Mouse (Mus musculus) layer of hippocampus, adult 9-10 months (tissue): ENCODE measurements around the gene Col5a1.

Experiments
- DNase-seq: peaks from one replicate; pipeline ENCODE4 v3.0.0; 2022; ENCODE audit warnings: low spot score

Col5a1 gene

DNA sequence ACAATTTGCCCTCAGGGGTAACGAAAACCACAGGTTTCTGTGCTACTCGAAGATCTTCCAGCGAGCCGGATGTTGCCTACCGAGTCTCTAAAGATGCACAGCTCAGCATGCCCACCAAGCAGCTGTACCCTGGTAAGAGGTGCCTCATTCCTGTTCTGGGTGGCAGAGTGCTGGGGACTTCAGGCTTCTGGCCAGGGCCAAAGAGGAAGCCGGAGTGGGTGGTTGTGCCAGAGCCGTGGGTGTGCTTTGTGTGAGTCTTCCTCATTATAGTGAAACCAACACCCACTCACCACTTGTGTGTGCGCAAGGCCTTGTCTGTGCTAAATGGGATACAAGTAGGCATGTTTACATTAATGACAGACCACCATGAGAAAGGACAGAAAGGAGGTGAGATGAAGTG lies 35.8 kb downstream of the Col5a1 start:
- DNase-seq = no peak

DNA sequence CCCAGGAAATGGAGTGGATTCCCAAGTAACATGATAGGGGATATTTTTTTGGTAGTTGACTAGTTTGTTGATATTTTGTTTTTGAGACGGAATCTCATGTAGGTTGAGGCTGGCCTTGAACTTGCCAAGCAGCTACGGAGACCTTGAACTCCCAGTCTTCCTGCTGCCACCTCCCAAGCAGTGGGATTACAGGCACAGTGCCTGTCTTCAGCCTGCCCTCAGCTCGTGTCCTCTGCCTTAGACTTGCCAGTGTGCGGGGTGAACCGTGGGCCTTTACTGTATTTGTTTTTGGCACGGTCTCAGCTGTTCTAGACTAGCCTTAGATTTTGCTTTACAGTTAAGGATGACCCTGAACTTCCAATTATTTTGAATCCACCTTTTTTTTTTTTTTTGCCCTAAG lies 37.5 kb downstream of the Col5a1 start:
- no peak for DNase-seq

DNA sequence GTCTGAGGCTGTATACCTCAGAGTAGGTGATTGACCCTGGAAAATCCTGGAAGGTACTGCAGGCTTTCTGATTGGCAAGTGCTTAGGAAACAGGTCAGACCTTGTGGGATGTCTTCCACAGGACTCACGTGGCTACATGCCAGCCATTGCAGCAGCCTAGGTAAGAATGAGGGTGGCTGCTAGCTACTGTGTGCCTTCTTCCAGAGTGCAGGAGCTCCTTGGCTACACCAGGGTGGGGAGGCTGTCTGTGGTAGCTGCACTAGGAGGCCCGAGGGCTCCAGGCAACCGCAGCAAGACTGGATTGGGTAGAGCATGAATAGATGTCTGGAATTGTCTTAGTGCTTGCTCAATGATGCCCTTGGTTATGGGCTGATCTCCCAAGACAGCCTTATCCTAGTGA lies 38.2 kb downstream of the Col5a1 start:
- DNase-seq = no peak

DNA sequence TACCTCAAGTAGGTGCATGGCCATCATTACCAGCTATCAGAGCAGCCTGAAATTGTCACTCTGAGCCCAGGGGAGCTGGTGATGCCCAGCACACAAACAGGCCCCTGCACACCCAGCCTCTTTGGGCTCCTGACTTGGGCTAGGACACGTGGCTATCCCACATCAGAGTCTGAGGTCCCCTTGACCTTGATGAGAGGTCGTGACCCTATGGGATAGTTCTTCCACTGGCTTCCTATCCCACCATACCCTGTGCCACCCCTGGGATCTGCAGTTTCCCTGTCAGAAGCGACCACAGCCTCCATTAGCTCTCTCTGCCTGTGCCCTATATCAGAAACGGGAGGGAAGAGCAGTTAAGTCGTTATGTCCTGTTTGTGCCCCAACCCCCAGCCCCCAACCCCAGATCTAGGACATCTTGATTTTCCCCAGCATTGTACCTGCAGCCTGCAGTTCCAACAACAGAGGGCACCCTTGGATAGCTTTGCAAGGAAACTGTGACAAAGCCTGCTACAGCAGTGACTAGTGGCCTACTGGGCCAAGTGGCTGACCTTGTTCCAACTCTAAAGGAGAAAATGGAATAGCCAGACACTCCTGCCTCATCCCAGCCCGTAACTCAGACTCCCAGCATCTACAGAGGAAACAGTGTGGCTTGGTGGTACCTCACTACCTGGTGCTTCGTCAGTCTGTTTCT lies 40.4 kb downstream of the Col5a1 start:
- DNase-seq = peak; percentile 54

DNA sequence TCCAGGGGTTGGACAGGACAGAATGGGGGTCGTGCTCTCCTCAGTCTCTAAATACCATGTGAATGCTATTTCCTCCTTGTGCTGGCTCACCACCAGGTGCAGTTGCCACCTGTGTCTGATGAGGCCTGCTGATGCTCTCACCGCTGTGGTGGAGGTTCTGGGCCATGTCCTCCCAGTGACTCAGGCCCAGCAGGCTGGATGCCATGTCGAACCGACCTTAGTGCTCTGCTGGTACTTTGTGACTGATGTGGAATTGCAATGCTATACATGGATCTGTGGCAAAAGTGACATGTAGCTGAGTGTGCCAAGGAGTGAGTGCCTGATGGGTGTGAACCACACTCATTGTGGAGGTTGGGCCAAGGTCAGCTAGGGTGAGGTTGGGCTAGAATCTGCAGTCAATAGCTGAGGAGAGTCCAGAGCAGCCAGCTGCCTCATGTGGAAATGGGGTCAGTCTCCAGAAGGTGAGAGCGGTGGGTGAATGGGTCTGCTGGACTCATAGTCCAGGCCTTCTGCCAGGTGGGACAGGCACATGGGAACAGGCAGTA lies 44.3 kb downstream of the Col5a1 start:
- no peak for DNase-seq

DNA sequence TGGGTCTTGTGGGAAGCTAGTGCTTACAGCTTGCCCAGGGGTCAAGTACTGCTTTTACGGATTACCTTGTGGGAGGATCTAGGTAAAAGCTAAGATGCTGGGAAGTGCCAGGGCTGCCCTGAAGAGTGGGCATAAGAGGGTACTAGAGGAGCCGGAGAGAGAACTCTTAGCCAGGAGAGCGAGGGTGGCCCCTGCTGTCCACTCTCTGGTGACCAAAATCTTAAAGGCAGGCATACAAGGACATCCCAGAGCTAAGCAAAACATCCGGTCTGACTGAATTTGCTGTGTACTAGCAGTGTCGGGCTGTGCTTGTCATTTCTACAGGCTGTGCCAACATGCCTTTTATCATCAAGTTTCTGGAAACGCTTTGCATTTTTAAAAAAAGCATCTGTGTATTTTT lies 44.9 kb downstream of the Col5a1 start:
- DNase-seq = no peak

DNA sequence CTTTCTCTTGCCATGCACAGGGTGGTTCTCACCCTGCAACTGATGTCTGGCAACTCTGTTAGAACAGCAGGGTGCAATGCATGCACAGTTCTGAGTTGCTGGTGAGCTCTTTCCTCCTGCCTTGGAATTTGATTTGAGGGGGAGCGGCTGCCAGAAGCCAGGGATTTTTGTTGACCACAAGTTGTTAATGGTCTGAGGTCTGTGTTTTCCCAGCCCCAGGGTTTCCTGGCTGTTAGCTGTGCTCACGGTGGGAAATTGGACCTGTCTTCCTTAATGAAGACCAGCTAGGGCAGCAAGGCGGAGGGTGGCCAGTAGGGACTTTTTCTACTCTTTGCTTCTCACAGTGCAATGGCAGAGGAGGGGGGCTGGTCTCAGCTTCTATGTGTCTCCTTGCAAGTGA lies 45.7 kb downstream of the Col5a1 start:
- DNase-seq = no peak

DNA sequence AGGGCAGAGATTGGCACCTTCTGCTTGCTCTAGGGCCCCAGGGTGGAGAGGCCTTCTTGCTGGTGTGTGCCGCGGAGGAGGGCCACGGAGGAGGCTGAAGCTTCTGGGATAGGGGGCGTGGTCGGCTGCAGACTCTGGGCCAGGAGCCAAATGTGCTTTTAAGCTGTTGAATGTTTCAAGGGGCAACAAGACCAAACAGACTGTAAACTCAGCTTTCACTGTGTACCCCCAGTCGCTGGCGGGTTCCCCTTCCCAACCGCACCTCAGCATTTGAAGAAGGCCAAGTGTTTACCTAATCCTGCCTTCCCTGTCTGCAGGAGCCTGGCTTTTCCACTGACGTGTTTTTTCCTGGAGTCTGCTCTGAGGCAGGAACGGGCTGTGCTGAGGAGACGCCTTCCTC lies 48.0 kb downstream of the Col5a1 start:
- no peak for DNase-seq

DNA sequence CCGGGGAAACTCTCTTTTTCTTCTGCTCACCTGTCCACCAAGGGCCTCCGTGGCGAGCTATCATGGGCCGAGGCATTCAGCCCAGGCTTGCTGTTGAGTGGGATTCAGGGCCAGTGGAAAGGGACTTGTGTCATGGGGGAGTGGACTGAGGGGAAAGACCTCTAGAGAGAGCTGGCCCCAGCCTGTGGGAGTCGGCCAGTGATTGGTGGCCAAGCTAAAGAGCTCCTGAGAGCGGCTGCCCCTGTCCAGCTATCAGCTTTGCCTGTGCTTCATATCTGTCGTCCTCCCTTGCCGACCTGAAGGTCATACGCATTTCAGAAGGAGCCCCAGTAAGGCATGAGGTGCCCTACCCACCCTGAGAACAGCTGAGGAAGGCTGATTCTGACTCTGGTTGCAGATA lies 48.6 kb downstream of the Col5a1 start:
- no peak for DNase-seq

DNA sequence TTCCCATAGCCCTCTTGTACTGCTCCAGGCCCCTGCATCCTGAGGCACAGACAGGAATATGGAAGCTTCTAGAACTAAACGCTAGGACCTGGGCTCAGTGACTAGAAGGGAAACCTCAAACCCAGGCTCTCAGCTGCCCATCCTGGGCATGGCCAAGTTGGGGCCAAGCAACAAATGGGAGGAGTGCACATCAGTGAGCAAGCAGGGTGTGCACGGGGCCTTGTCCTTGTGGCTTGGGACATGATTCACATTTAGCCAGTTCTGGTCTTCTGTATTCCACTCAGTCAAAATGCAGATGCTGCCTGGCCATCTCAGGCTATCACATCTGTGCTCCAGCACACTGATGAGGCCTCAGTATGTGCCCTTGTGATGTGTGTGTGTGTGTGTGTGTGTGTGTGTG lies 49.2 kb downstream of the Col5a1 start:
- no peak for DNase-seq

DNA sequence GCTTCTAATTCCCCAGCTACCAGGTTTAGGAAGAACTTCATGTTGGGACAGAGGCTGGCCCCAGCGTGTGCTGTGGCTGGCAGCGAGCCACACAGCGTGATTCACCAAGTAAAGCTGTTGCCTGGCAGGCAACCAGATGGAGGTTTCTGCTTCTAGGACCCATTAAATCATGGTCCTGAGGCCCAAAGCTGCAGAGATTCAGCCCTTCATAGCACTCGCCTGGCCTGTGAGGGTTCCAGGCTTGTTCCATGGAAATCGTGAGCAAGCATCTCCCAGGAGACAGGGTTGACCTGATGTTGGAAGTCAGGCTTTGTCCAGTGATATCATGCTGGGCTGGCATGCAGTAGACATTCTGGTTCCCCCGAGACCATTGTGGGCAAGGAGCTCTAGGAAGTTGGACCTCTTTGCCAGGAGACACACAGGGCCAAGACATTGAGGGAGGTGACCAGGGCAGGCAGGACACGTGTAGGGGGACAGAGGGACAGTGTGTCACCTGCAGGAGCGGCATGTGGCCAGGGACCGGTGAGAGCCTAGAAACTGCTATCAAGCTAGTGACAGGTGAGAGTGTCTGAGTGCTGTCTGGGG lies 50.5 kb downstream of the Col5a1 start:
- DNase-seq = no peak

DNA sequence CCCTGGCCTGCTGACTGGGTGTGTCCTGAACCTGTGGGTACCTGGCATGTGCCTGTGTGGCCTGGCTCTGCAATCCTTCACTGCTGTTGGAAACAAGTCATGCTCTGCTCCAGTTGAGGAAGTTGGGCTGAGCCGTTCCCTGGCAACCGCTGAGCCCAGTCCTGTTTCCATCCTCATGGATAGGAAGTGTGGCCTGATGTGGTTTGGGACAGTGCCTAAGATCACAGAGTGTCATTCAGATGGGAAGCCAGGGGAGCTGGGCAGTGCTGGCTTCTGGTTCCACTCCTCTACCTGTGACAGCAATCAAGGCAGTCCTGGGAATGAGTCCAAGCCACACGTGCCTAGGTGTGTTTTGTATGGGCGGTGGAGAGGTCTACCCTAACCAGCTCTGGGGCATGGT lies 53.2 kb downstream of the Col5a1 start:
- DNase-seq = no peak

DNA sequence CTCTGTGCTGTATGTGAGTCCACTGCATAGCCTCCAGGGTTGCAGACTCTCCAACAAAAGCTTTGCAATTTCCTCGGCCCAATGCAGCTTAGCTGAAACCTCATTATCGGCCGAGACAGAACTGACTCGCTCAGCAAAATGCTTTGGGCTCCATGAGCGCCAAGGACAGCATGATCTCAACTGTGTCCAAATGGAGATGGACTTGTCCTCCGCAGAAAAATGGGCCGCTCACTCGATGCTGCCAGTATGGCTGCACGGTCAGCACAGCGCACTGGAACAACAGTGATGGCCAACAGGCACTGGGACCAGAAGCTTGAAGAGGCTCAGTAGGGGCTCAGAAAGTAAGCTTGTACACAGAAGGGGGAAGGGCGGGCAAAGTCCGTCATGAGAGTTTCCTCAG lies 53.9 kb downstream of the Col5a1 start:
- no peak for DNase-seq

DNA sequence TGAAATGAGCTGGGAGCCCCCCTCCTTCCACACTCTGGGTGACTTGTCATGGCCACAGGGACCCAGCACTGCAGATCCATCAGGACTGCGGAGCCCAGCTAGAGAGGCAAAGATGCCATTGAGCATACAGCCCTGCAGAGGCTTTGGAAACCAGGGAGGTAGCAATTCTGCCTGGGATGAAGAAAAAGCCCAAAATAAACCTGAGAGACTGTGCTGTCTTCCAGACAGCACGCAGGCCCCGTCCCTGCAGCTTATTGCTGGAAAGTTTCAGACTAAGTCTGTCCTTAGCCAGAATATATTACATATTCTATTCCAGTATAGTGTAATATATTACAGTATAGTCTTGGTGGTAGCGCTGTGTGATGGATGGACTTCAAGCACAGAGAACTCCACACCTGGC lies 61.0 kb downstream of the Col5a1 start:
- DNase-seq = no peak

DNA sequence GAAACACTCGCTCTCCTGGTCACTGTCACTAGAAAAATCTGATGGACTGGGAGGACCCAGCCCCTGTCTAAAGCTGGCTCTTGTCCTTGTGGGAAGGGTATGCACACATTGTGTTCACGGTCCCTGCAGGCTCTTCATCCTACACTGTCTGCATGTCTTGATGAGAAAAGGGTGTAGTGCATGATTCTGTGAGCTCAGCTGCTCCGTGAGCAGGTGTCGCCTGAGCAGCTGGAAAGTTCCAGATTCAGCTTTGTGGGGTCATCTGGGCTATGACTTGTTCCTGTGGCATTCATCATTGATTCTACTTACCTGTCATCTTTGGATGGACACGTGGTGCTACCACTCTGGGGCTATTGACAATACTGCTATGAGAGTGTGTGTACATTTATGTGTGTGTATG lies 61.7 kb downstream of the Col5a1 start:
- DNase-seq = no peak

DNA sequence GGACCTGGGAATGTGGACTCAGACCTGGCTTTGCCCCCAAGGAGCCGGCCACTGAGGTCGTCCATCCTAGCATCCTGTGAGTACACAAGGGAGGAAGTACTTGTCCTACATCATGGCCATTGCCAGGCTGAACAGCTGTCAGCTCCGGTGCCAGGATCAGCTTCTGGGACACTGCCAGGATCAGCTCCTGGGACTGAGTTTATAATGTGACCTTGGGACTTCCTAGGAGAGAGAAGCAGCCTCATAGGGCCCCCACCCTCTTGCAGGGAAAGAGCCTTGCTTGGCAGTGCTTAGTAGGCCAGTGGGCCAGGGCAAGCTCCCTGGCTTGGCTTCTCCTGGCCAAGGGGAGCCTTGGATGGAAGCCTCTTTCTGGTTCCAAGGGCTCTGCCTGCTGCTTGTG lies 67.6 kb downstream of the Col5a1 start:
- no peak for DNase-seq

DNA sequence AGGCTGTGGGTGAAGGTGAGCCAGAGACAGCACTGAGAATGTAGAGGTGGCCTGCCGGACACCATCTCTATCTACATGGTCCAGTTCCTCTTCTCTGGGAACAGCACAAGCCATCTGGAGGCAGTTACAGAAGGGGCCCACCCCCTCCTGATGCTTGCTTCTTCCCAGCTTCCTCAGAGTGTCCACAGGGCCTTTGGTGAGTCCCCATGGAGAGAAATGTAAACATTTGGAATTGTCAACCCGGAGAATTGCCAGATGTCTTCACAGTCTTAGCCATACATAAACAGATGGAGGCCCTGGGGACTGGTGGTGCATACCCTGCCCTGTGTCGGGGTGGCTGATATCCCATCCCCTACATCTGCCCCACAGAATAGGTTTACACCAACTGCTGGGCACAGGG lies 68.7 kb downstream of the Col5a1 start:
- no peak for DNase-seq

DNA sequence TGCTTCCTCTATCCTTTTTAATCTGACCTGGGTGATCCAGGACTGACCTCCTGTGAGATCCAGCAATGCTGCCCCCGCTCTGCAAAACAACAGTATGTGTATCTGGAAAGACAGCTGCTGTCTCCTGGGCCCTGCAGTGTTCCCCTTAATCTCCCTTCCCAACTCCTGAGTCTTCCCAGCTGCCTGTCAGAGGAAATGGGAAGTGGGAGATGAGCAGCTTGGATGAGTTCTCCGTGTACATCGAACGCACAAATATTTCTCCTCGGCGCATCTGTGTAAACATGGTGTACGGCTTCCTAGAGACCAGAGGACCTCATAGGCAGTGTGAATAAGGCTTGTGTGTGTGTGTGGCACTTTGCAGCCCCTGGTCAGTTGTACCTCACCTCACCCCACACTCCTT lies 70.5 kb downstream of the Col5a1 start:
- no peak for DNase-seq

DNA sequence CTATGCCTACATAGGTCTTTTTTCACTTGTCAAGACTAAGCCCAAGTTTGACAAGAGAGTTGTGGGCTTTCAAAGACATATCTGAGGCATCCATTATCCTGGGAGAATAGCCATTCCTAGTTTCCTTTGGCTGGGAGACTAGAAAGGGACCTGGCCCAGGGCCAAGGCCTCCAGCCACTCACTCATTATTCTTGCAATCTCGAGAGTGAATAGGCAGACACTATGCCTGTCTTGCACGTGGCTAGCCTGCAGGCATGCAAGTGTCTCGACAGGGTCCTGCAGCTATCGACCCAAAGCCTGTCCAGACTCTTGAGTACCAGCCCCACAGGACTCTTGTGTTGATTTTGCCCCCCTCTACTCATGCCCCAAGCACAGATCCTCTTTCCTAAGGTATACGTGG lies 71.0 kb downstream of the Col5a1 start:
- no peak for DNase-seq

DNA sequence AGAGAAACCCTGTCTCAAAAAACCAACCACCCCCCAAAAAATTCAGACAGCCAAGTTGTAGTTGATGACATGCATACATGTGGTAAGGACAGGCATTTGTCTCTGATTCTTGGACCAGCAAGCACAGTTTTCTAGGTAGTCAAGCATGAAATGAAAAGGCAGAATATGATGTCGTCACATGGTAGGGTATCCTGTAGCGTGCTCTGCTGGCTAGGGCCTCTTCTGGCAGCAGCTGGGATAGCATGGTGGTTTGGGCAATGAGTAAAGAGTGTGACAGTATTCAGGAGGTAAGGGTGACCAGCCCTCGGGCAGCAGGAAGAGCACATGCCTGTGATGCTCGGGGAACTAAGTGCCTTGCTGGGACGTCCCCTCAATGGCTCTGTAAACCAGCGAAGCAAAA lies 73.0 kb downstream of the Col5a1 start:
- DNase-seq = no peak

DNA sequence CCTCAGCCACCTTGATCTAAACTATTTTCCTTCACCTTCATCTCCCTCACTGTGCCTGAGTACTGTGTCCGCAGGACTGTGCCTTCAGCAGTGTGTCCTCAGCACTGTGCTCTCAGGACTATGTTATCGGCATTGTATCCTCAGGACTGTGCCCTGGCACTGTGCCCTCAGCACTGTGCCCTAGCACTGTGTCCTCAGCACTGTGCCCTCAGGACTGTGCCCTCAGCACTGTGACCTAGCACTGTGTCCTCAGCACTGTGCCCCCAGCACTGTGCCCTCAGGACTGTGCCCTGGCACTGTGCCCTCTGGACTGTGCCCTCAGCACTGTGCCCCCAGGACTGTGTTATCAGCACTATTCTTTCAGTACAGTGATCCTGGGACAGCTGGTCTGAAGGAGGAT lies 75.0 kb downstream of the Col5a1 start:
- no peak for DNase-seq

DNA sequence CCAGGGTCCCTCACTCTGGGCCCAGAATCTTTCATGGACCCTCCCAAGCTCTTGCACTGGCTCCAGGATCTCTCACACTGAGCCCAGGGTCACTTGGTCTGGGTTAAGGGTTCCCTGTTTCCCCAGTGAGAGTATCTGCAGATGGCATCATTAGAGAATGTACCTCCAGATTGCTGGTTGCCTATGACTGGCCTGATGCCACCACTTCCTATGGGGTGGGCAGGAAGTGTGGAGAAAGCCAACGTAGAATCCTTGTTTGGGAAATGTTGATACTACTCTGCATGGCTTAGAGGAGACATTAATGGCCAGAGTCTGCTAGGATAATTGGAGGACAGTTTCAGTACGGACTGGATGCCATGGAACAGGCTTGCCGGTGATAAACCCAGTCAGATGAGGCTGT lies 76.2 kb downstream of the Col5a1 start:
- DNase-seq = no peak

DNA sequence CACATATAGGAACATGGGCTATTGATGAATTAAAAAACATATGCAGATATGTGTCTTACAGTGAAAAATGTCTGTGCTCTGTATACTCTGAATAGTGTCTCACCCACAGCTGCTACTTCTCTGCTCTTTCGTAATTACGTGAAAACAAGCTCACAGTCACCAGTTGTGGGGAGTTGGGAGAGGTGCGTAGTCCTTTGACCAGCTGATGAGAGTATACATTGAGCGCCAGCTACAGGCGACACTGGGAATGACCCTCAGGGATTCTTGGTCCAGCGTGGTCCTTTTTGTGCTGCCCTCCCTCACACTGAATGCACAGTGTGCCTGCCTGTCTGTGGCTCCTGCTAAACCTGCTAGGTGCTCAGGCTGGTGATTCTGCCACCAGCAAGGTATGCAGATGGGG lies 82.9 kb downstream of the Col5a1 start:
- no peak for DNase-seq

DNA sequence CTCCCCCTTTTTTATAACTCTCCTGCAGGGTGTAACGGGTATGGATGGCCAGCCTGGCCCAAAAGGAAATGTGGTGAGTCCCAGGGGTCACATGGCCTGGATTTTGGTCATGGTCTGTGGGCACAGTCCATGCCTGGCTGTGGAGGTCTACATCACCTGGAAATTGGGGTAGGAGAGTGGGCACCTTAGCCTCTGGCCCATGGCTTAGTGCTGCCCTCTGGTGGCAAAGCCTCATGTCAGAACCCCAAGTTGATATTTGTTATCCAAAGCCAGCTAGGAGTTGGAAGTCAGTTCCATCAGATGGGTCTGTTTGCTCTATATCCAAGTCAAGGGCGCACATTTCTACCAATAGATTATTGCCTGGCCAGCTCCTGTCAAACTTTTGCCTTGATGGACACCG lies 87.6 kb downstream of the Col5a1 start:
- DNase-seq = peak; percentile 44
